Mouse (Mus musculus) limb, embryonic 14.5 days (tissue): Measurements from ENCODE around the gene Ifna5. TPM values are rescaled to one million over a fixed set of nuclear protein-coding genes. Genes with fewer than 3 reads are reported as not detected.

ENCODE experiments used
- ATAC-seq: fragments of 200-750 bp; cut with Nextera tagmentation; 2 replicates; pipeline ENCODE4 v1.8.0; 2017; ENCODE audit warnings: low read depth, moderate number of reproducible peaks, moderate TSS enrichment; ENCODE audit not compliant: low FRiP score
- DNase-seq: peaks from one replicate; pipeline ENCODE4 v3.0.0-alpha.2; 2015; ENCODE audit warnings: low spot score
- H3K27ac ChIP-seq: fragments of 300-500 bp; sonication (generic); replicated peaks from 2 replicates; pipeline ENCODE4 v1.5.1; 2014; ENCODE audit warnings: low read depth, mild to moderate bottlenecking, low read length, moderate library complexity, mixed read lengths
- H3K27me3 ChIP-seq: fragments of 300-500 bp; sonication (generic); 2 replicates; pipeline ENCODE4 v1.6.1; 2014; ENCODE audit warnings: low read length, mixed read lengths; ENCODE audit not compliant: control insufficient read depth, insufficient read depth
- H3K36me3 ChIP-seq: fragments of 300-500 bp; sonication (generic); 2 replicates; pipeline ENCODE4 v1.6.1; 2014; ENCODE audit warnings: mild to moderate bottlenecking, low read length, moderate library complexity, mixed read lengths; ENCODE audit not compliant: control insufficient read depth, insufficient read depth
- H3K4me1 ChIP-seq: fragments of 300-500 bp; sonication (generic); 2 replicates; pipeline ENCODE4 v1.6.1; 2014; ENCODE audit warnings: antibody characterized with exemption, low read length, mixed read lengths; ENCODE audit not compliant: control insufficient read depth, insufficient read depth
- H3K4me2 ChIP-seq: fragments of 300-500 bp; sonication (generic); replicated peaks from 2 replicates; pipeline ENCODE4 v1.6.1; 2014; ENCODE audit warnings: low read depth, mild to moderate bottlenecking, low read length, moderate library complexity; ENCODE audit not compliant: severe bottlenecking
- H3K4me3 ChIP-seq: fragments of 300-500 bp; sonication (generic); replicated peaks from 2 replicates; pipeline ENCODE4 v1.5.1; 2014; ENCODE audit warnings: low read length
- H3K9ac ChIP-seq: fragments of 300-500 bp; sonication (generic); 2 replicates; pipeline ENCODE4 v1.6.1; 2014; ENCODE audit warnings: mild to moderate bottlenecking, low read depth, low read length, moderate library complexity; ENCODE audit not compliant: severe bottlenecking
- H3K9me3 ChIP-seq: fragments of 300-500 bp; sonication (generic); 2 replicates; pipeline ENCODE4 v1.6.1; 2016; ENCODE audit warnings: low read length; ENCODE audit not compliant: control insufficient read depth
- POLR2A ChIP-seq: fragments of 200-500 bp; IDR thresholded peaks from 2 replicates; pipeline ENCODE4 v1.8.0; 2012; ENCODE audit warnings: inconsistent platforms, mild to moderate bottlenecking, moderate library complexity, borderline replicate concordance; ENCODE audit not compliant: insufficient read depth, insufficient read length; ENCODE audit errors: extremely low read depth
- WGBS: fragments of 180-500 bp; shearing (Covaris S2); extraction: QIAGEN DNeasy Blood & Tissue Kit; methylation state at CpG from one replicate; pipeline ENCODE4 v1.1.7; 2014; 5-methylcytosine and 5-hydroxymethylcytosine counted together
- polyA plus RNA-seq, 2 experiments: library from polyadenylated mRNA; depleted of rRNA in 1 of 2; stranded (reverse) in 1 of 2; unstranded in 1 of 2; fragments of >200 nt; fragmentation: Nextera tagmentation in 1 of 2; extraction: Ambion mirVana in 1 of 2; gene quantifications; 2 replicates each; pipeline versions ENCODE4 v1.2.1 to v1.2.3; 2012 to 2014

The Ifna5 gene
- polyA plus RNA-seq, 2 experiments = not detected

- Histone ChIP-seq H3K4me2 (no peak overlapping the region), H3K27ac (no peak overlapping the region), H3K4me3 (no peak overlapping the region), H3K27me3 (no peaks in the 10 kb centered on the region), H3K36me3 (no peaks in the 10 kb centered on the region), H3K9me3 (no peaks in the 10 kb centered on the region), H3K4me1 (no peaks in the 10 kb centered on the region), H3K9ac (no peak overlapping the region)
- WGBS = 78% methylated on average over 4 of the region's 4 CpGs
- DNase-seq = no peak
- ATAC-seq = no peak
- TF ChIP-seq POLR2A = no peak
These were observed 15.9 kb downstream of the Ifna5 start for GRCm38 (mm10) chr4:88851026-88851763.

GRCm38 (mm10) chr4:88859214-88859613 is 23.9 kb downstream of the Ifna5 start:
- no peaks in the 10 kb centered on the region for H3K9me3 ChIP-seq
- DNase-seq (no peak), ATAC-seq (no peak)
- H3K9ac ChIP-seq = no peak overlapping the region
- H3K27me3 ChIP-seq = no peaks in the 10 kb centered on the region
- H3K4me3 ChIP-seq = no peak overlapping the region
- no peaks in the 10 kb centered on the region for H3K36me3 ChIP-seq
- H3K27ac ChIP-seq = no peak overlapping the region
- TF ChIP-seq POLR2A = no peak
- no peak overlapping the region for H3K4me2 ChIP-seq
- H3K4me1 ChIP-seq = no peaks in the 10 kb centered on the region

GRCm38 (mm10) chr4:88863309-88863708 is 28.0 kb downstream of the Ifna5 start:
- Histone ChIP-seq H3K9me3 (no peaks in the 10 kb centered on the region), H3K36me3 (no peaks in the 10 kb centered on the region), H3K9ac (no peak overlapping the region), H3K4me3 (no peak overlapping the region), H3K4me2 (no peak overlapping the region), H3K27me3 (no peaks in the 10 kb centered on the region), H3K27ac (no peak overlapping the region), H3K4me1 (peaks cover 5% of the 10 kb centered on the region; the same call in 1 of the 2 replicates)
- TF ChIP-seq POLR2A = no peak
- no peak for DNase-seq
- ATAC-seq = no peak
- 7% methylated on average over 7 of the region's 7 CpGs for WGBS

GRCm38 (mm10) chr4:88864599-88864998 is 29.3 kb downstream of the Ifna5 start:
- no peak for DNase-seq
- Histone ChIP-seq H3K9me3 (no peaks in the 10 kb centered on the region), H3K27me3 (no peaks in the 10 kb centered on the region), H3K4me2 (no peak overlapping the region), H3K9ac (no peak overlapping the region), H3K36me3 (no peaks in the 10 kb centered on the region), H3K4me1 (peaks cover 5% of the 10 kb centered on the region), H3K4me3 (no peak overlapping the region), H3K27ac (no peak overlapping the region)
- 65% methylated on average over 9 of the region's 9 CpGs for WGBS
- no peak for ATAC-seq
- TF ChIP-seq POLR2A = no peak

- ATAC-seq = no peak
- H3K27me3 ChIP-seq = no peaks in the 10 kb centered on the region
- H3K27ac ChIP-seq = no peak overlapping the region
- no peak overlapping the region for H3K9ac ChIP-seq
- H3K9me3 ChIP-seq = no peaks in the 10 kb centered on the region
- peaks cover 5% of the 10 kb centered on the region for H3K4me1 ChIP-seq
- WGBS = 43% methylated on average over 6 of the region's 6 CpGs
- no peak for TF ChIP-seq POLR2A
- no peak overlapping the region for H3K4me2 ChIP-seq
- no peak overlapping the region for H3K4me3 ChIP-seq
- no peaks in the 10 kb centered on the region for H3K36me3 ChIP-seq
- no peak for DNase-seq
These were observed 29.8 kb downstream of the Ifna5 start for GRCm38 (mm10) chr4:88865011-88865569.
